Mouse (Mus musculus) mouse embryonic stem cell (cell line): ENCODE measurements around the gene Selenow.
"Not testable (repeated sequence)": the region's sequence is repeated elsewhere in the genome, so short reads cannot be mapped to it uniquely, and the experiment has no call there.

ENCODE experiments used
- in situ Hi-C, 2 experiments: fragments of 300-500 bp; cut with MboI; formaldehyde crosslinking; loops; 1 replicate in 1 of 2; 3 replicates in 1 of 2; pipeline ENCODE4 v1.14.3; 2019 to 2020; ENCODE audit warnings: low sequenced_read_pairs in 2 of 2, low pct_unique_long_range_greater_than_20kb in 1 of 2, mixed read lengths in 1 of 2; ENCODE audit not compliant: unreplicated experiment in 1 of 2

Gene Selenow

DNA sequence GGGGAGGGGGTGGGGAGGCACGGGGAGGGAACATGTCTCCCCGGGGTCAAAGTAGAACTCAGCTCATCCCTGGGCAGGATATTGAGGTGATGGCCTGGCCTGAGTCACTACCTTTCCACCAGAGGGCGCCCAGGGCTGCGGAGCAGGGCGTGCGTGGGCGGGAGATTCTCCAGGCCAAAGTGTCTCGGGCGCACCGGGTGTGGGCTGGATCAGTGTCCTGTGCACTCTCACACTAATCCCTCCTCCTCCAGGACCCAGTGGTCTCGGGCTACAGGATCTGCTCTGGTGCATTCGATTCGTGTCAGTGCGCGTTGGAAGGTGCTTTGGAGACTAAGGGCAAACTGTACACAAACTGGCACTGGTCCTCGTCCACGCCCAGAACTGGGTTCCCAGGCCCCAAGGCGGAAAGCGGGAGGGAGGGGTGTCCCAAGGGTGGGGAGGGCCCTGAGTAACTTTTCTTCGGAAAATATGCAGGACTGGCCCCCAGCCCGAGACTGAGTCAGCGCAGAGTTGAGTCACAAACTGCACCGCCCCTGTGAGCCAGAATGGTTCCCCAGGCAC lies 26.3 kb upstream of the Selenow start:
- in situ Hi-C loops = no loop called here

DNA sequence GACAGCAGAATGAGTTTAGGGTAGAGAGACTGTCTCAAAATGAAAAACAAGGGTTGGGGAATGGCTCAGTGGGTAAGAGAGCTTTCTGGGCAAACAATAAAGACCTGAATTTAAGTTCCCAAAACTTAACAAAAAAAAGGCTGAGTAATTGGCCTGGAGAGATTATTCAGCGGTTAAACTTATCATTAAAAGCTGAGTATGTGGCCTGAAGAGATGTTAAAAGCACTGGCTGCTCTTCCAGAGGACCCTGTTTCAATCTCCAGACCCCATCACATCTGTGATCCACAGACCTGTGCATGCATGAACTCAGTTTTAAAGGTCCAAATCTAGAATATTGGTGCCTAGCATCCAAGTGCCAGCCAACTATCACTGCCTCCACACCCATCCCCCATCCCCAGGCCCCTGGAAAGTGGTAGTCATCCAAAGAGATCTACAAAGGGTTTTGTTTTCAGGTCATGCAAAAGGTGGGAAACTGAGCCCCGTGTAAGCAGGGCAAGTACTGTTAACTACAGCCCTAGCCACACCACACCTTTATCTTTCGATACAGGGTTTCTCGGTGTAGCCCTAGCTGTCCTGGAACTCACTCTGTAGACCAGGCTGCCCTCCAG lies 25.6 kb upstream of the Selenow start:
- in situ Hi-C loops = no loop called here

DNA sequence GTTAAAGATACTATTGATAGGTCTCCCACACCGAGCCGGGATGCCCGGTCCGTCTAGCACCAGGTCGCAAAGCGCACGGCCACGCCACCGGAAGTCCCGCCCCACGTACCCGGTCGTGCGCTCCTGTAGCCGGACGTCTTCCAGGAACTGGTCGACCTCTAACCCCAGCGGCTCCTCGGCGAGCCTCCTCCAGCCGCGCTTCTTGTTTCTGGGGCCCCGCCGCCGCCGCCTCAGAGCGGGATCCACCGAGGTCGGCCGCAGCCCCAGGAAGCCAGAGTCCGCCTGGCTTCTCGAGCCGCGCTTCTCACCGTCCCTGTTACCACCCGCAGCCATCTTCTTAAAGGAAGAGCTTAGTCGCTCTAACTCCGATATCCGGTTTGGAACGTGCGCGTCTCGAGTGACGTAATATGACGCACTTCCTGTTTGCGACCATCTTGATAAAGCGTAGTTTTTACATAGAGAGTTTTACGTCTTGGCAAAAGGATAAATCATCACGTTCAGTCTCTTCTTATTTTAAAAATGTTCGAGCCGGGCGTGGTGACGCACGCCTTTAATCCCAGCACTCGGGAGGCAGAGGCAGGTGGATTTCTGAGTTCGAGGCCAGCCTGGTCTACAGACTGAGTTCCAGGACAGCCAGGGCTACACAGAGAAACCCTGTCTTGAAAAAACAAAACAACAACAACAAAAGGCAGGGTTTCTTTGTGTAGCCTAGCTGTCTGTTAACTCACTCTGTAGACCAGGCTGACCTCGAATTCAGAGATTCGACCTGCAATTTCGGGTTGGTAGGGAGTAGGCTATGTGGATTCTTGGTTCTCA lies 23.7 kb upstream of the Selenow start, which contains the start of gene Nop53:
TSS of gene Nop53 (minus strand) at position 354 of the 816 bp plus-strand sequence.
- in situ Hi-C loops = no loop called here

DNA sequence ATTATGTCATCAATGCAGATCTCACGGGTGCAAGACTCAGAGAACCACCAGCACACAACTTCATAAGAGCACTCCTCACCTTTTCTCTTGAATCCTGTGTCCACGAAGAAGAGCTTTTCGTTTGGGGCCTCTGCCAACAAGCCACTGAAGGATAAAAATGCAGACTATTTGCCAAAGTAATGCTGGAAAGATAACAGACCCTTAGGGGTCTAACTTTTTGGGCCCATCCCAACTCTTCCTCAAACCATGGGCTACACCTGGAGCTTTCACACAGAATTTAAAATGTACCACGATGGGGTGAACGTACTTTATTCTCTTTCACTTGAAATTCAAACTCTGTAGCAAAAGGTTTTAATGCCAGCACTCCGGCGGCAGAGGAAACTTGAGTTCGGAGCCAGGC lies 23.0 kb upstream of the Selenow start:
- in situ Hi-C loops = no loop called here

DNA sequence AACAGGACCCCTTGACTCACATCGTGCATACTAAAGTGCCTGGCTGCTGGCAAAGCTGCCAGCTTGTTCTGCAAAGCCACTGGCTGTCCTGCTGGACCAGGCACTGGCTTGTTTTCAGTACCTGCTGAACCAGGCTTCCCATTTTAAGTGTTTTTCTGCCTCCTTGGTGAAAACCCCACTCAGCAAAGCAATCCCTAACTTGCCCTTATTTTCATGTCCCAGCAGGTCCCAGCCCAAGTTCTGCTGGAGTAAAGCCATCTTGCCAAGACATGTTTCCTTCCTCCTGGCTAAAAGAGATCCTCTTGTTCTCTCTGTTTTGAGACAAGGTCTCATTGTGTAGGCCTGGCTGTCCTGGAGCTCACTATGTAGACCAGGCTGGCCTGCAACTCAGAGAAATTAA lies 22.1 kb upstream of the Selenow start:
- in situ Hi-C loops = no loop called here

DNA sequence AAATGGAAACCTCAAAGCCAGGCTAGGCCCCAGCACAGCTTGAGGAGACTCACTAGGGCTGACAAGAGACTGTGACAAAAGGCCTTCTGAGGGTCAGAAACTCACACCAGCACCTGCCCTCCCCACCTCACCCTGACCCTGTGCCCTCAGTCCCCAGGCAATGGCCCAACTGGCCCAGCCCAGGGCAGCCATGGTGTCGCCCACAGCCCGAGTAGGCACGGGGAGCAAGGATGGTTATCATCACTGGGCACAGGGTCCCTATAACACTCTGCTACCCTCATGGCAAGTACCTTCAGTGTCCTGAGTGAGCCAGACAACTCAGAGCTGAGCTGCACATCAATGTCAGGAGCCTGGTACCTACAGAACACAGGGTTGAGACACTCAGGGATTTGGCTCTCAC lies 16.4 kb upstream of the Selenow start:
- in situ Hi-C loops = no loop called here

DNA sequence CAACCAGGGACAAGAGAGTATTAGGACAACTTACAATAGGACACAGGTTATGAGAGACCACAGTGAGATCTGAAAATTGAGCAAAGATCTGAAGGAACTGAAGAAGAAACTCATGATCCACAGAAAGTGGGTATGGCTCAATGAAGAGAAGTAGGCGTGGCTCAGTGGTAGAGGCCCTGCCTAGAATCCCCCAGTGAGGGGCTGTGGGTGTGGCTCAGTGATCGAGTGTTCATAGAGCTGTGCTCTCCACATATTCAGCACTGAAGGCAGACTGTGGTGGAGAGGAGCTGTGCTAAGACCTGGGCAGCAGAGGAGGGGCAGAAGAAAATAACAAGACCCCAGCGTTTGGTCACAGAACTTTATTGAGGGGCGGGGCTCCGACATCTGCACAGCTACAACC lies 15.3 kb upstream of the Selenow start:
- in situ Hi-C loops = no loop called here

DNA sequence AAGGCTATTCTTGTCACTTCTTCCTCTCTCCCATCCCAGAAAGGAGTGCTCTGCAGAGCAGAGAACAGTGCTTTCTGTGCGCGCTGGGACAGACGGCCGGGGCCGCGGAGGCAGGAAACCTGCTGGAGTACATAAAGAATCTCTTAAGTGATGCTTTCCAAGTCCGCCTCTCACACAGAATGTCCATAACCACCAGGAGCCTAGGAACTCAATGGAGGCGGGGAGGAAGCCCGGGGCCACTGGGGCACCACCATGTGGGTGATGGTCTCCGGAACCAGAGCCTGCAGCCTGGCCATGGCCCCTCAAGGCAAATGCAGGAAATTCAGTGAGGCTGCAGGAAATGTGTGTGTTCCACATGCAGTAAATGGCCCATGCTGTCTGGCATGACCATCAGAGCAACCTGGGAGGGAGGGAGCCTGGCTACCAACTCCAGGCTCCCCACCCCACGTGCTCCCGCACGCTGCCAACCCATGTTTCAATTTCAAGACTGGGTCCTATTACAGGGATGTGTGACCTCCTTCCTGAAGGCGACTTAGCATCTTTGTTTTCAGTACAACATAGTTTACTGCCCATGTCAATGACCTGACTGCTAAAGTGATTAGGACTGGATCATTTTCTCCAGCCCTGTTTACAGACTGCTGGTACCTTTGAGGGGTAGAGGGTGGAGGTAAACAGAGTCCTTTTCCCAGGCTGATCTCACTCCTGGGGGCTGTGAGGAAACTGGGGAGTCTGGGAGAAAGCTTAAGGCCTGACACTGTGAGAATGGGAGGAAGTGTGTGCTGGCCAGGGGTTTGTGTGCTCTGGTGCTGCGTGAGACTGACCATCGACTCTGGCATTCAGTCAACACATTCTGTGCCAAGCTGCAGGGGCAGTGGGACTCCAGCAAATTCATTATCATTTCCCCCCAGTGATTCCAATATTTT lies 11.5 kb upstream of the Selenow start:
- in situ Hi-C loops = no loop called here

DNA sequence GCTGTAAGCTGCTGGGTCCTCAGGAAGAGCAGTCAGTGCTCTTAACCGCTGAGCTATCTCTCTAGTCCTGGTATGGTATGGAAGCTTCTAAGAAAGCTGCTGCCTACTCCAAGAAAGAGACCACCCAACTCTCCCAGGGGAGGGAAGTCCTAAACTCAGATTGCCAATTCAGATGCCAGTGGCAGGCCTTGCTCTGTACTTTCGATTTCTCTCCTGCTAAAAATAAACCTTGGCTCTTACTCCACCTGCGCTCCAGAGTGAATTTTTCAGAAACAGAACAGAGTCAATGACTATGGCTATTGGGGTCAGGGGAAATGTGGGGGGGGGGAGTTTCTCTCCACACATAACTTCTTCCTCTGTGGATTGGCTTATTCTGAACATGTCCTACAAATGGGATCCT lies 9.4 kb upstream of the Selenow start:
- in situ Hi-C loops = no loop called here

DNA sequence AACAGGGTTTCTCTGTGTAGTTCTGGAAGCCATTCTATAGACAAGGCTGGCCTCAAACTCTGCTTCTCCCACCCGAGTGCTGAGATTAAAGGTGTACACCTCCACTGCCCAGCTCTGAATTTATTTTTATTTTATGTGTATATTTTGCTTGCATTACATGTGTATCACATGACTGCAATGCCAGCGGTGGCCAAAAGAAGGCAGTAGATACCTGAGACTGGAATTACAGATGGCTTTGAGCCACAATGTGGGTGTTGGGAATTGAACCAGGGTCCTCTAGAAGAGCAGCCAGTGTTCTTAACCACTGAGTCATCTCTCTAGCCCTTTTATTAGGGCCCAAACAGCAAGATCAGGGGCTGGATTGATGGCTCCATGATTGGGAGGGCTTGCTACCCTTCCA lies 8.3 kb upstream of the Selenow start:
- in situ Hi-C loops = no loop called here

DNA sequence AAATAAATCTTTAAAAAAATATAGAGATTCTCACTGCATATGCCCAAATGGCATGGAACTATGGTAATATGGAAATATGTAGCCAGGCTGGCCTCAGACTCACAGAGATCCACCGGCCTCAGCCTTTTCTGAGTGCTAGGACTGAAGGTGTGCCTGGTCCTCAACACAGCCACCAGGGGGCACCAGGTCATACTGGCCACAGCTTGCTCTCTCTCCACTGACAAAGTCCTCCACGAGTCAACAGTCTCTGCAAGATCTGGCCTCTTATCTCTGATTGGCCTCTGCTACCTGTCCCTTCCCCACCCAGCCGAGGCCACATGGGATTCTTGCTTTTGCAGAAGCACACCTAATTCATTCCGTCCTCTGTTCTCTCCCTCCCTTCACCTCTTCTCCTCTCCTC lies 7.7 kb upstream of the Selenow start:
- in situ Hi-C loops = no loop called here

DNA sequence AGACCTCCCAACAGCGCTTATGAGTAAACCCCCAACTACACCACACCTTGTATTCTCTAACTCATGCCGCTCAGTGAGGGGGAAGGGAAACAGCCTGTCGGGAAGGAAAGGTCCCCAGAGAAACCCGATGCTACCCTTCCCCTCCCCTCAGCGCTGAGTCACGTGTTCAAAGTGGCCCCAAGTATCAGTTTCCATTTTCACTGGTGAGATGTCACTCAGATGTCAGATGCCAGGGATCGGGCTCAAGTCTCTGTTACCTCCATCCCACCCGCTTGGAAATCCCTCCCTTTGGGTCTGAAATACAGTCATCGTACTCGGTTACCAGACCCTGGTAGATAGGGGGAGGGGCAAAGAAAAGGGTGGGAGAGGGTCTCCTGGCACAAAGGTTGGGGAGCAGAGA lies 406 bp downstream of the Selenow start:
- in situ Hi-C loops = no loop called here

DNA sequence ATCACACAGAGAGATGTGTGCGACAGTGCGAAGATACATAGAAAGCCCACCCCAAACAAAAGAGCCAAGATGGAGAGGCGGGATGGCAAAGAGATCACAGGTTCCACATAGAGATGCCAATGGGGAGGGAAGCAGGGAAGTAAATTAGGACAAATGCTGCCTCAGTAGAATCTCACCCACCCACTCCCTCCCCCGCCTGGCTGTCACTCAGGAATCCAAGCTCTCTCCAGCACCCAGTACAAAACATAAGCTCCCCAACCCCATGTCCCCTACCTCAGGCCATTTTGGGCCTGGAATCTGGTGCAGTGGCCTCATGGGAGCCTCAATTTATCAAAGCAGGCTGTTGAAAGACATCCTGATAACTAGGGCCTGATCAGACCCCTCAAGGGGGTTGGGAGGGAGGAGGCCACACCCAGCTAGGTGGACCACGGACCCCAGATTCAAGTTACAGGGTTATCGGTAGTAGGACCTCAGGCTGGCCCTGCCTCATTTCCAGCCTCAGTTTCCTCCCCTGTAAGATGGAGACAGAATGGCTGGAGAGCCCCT lies 1.5 kb downstream of the Selenow start:
- in situ Hi-C loops = no loop called here

DNA sequence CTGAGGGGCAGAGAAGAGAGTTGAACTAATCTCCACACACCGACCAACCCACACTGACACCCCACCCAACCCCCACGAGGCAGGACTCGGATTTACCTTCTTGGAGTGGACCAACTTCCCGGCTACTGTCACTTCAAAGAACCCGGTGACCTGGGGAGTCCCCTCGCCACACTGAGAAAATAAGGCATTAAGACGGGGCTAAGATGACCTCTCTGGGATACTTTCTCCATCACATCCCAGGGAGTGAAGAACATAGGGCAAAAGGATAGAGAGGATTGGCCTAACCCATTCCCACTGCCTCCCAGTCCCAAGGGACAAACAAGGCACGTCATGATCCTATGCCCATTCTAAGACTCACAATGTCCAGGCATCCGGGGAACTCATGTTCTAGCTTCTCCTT lies 2.3 kb downstream of the Selenow start:
- in situ Hi-C loops = no loop called here

DNA sequence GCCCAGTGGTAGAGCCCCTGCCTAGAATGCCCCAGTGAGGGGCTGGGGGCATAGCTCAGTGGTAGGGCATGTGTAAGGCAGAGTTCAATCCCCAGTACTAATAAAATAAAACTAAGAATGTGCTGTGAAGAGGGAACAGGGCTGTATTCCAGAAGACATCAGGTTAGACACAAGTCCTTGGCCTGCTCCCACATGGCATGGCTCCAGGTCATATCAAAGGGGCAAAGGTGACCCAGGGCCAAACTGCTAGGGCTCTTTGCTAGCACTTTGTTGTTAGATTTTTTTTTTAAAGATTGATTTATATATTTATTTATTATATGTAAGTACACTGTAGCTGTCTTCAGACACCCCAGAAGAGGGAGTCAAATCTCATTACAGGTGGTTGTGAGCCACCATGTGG lies 3.8 kb downstream of the Selenow start:
- in situ Hi-C loops = no loop called here

DNA sequence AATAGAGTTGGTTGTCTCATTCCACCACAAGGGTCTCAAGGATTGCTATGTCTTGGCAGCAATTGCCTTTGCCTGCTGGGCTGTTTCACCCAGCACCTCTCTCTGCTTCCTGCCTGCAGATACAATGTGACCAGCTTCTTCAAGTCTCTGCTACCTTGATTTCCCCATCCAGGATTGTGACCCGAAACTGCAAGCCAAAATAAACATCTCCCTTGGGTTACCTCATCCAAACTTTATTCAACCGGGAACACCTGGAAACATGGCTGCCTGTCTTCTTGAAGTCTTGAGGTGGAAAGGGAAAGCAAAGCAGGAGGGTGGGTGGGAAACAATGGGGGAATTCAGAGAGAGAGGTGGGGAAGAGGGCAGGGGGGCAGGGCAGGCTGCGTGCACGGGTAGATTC lies 5.2 kb downstream of the Selenow start:
- in situ Hi-C loops = no loop called here

DNA sequence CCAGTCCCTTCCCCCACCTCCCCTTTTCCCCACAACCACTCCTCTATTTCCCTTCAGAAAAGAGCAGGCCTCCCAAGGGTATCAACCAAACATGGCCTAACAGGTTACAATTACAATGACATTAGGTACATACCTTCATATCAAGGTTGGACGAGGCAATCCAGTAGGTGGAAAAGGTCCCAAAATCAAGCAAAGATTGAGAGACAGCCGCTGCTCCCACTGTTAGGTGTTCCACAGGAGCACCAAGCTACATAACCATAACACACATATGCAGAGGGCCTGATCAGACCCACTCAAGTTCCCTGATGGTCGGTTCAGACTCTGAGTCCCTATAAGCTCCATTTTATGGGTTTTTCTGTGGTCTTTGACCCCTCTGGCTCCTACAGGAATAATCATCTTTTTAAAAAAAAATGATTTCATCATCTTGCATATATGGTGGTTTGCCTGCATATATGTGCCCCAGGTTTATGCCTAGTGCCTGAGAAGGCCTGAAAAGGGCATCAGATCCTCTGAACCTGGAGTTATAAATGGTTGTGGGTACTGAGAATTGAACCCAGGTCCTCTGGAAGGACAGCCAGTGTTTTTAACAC lies 6.0 kb downstream of the Selenow start:
- in situ Hi-C loops = no loop called here

DNA sequence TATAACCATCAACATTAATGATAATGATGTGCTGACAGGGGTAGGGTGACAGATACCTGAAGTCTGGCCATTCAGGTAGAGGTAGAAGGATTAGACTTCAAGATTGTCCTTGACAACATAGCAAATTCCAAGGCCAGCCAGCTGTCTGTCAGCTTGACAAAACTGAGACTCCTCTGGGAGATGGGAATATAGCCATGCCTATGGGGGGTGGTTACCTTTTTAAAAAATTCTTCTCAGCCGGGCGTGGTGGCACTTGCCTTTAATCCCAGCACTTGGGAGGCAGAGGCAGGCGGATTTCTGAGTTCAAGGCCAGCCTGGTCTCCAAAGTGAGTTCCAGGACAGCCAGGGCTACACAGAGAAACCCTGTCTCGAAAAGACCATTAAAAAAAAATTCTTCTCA lies 6.5 kb downstream of the Selenow start:
- in situ Hi-C loops = not testable (repeated sequence)
